Mouse (Mus musculus) liver, embryonic 14.5 days (tissue): ENCODE data around the gene Kdelr3.

Experiments used
- CTCF ChIP-seq: IDR thresholded peaks from 2 replicates; pipeline ENCODE4 v1.5.1; 2016; ENCODE audit warnings: antibody characterized with exemption, low read depth, control low read depth
- EP300 ChIP-seq: IDR thresholded peaks from 2 replicates; pipeline ENCODE4 v1.6.1; 2016; ENCODE audit warnings: antibody characterized with exemption, low read depth

DNA sequence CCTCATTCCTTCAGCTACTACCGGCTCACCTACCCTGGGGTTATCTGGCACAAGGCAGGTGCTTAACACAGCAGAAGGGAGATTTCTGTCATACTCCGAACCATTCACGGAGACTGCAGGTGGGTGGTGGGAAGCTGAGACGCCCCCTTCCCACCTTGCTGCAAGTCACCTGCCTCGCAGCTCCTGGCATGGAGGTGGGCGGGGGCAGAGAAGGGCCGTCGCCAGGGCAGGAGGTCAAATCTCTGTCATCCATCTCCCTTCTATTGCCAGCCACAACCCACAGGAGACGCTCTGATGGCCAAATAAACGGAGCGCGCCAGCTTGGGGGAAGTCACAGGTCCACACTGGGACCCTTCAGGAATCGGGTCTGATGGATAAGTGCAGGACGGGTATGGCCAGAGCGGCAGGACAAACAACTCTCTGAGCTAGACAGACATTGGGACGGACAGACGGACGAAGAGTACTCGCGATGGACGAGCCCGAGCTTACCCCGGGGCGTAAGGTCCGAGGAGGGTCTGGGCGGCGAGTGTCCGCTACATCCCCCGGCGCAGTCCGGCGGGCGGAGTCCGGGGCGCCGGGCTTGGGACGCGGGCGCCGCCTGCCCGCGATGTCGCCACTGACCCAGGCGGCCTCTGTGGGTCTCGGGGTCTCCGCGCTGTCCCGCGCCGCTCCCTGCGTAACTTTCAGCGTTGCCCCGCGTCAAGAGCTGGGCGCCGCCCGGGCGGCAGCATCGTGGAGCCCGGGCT lies 11.3 kb upstream of the Kdelr3 start, which contains the start of gene Kcnj4:
- no peak for TF ChIP-seq CTCF
- no peak for TF ChIP-seq EP300
